Mouse (Mus musculus) heart, embryonic 13.5 days (tissue): ENCODE measurements around the gene Rcor3. TPM values are rescaled to one million over a fixed set of nuclear protein-coding genes. Genes with fewer than 3 reads are reported as not detected.

Source experiments
- ATAC-seq: fragments of 200-750 bp; cut with Nextera tagmentation; 2 replicates; pipeline ENCODE4 v1.8.0; 2017; ENCODE audit warnings: moderate TSS enrichment; ENCODE audit not compliant: insufficient number of reproducible peaks, low FRiP score, low TSS enrichment; ENCODE audit errors: extremely low read depth
- H3K27ac ChIP-seq: fragments of 300-500 bp; sonication (generic); replicated peaks from 2 replicates; pipeline ENCODE4 v1.5.1; 2015; ENCODE audit warnings: moderate library complexity, mild to moderate bottlenecking, inconsistent platforms
- H3K27me3 ChIP-seq: fragments of 300-500 bp; sonication (generic); replicated peaks from 2 replicates; pipeline ENCODE4 v1.6.1; 2015; ENCODE audit warnings: mild to moderate bottlenecking, inconsistent platforms
- H3K36me3 ChIP-seq: fragments of 300-500 bp; sonication (generic); 2 replicates; pipeline ENCODE4 v1.6.1; 2015; ENCODE audit warnings: mild to moderate bottlenecking, inconsistent platforms
- H3K4me1 ChIP-seq: fragments of 300-500 bp; sonication (generic); 2 replicates; pipeline ENCODE4 v1.6.1; 2015; ENCODE audit warnings: inconsistent platforms
- H3K4me2 ChIP-seq: fragments of 300-500 bp; sonication (generic); 2 replicates; pipeline ENCODE4 v1.6.1; 2015; ENCODE audit warnings: inconsistent platforms, mild to moderate bottlenecking, moderate library complexity
- H3K4me3 ChIP-seq: fragments of 300-500 bp; sonication (generic); 2 replicates; pipeline ENCODE4 v1.5.1; 2015; ENCODE audit warnings: moderate library complexity, mild to moderate bottlenecking, inconsistent platforms
- H3K9ac ChIP-seq: fragments of 300-500 bp; sonication (generic); 2 replicates; pipeline ENCODE4 v1.6.1; 2015; ENCODE audit warnings: inconsistent platforms, mild to moderate bottlenecking, moderate library complexity
- H3K9me3 ChIP-seq: fragments of 300-500 bp; sonication (generic); 2 replicates; pipeline ENCODE4 v1.6.1; 2016; ENCODE audit warnings: inconsistent platforms
- WGBS: fragments of 180-500 bp; shearing (Covaris S2); methylation state at CpG from one replicate; pipeline ENCODE4 v1.1.7; 2015; ENCODE audit warnings: mixed read lengths; 5-methylcytosine and 5-hydroxymethylcytosine counted together
- polyA plus RNA-seq: library from polyadenylated mRNA; unstranded; fragments of >200 nt; fragmentation: Nextera tagmentation; extraction: Ambion mirVana; gene quantifications from 2 replicates; pipeline ENCODE4 v1.2.1, GENCODE M21; 2015

The Rcor3 gene
- polyA plus RNA-seq, 1 experiment from 2014 or later: 27.7 TPM

- H3K36me3 ChIP-seq: peaks cover 67% of the 10 kb centered on the region
- no peak overlapping the region for H3K4me2 ChIP-seq
- H3K4me3 ChIP-seq: no peak overlapping the region
- no peak for ATAC-seq
- WGBS: 90% methylated on average over 8 of the region's 8 CpGs
- peaks cover 6% of the 10 kb centered on the region; the same call in 1 of the 2 replicates for H3K9me3 ChIP-seq
- peak overlapping the region; percentile 87; the same call in 1 of the 2 replicates for H3K27ac ChIP-seq
- no peak overlapping the region for H3K9ac ChIP-seq
- H3K4me1 ChIP-seq: peaks cover 28% of the 10 kb centered on the region
- H3K27me3 ChIP-seq: no peaks in the 10 kb centered on the region
Observed at GRCm38 (mm10) chr1:192063209-192063946, 74.5 kb downstream of the Rcor3 start.

- Histone ChIP-seq H3K27ac (peak overlapping the region; percentile 87), H3K9ac (no peak overlapping the region), H3K4me3 (no peak overlapping the region), H3K9me3 (peaks cover 6% of the 10 kb centered on the region; the same call in 1 of the 2 replicates), H3K4me2 (no peak overlapping the region), H3K36me3 (peaks cover 66% of the 10 kb centered on the region), H3K4me1 (peaks cover 25% of the 10 kb centered on the region), H3K27me3 (no peaks in the 10 kb centered on the region)
- 76% methylated on average over 14 of the region's 14 CpGs for WGBS
- no peak for ATAC-seq
Observed at GRCm38 (mm10) chr1:192062682-192063081, 75.2 kb downstream of the Rcor3 start.

GRCm38 (mm10) chr1:192061666-192062306, 76.1 kb downstream of the Rcor3 start:
- Histone ChIP-seq H3K36me3 (peaks cover 65% of the 10 kb centered on the region), H3K27ac (peak overlapping the region; percentile 87), H3K27me3 (no peaks in the 10 kb centered on the region), H3K4me2 (no peak overlapping the region), H3K9me3 (peaks cover 6% of the 10 kb centered on the region; the same call in 1 of the 2 replicates), H3K9ac (peak overlapping the region; percentile 39; the same call in 1 of the 2 replicates), H3K4me1 (peaks cover 25% of the 10 kb centered on the region), H3K4me3 (no peak overlapping the region)
- ATAC-seq: peak; percentile 73; the same call in 1 of the 2 replicates
- WGBS: 15% methylated on average over 4 of the region's 4 CpGs

DNA sequence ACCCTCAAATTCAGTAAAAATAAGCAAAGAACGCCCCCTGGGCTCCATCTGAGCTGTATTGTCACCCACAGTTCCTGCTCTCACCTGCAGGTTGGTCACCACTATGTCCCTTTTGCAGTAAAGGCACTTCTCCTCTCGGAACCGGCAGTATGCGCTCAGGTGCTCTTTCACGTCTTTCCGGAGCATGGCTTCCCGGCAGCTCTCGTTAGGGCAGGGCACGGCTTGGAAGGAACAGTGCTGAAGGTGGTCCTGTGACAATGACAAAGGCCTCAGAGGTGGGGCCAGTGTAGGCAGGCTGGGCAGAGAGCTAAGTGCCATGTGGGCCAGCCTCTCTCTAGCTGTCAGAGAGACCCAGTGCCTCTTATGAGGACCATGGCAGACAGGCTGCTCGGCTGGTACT, 79.0 kb downstream of the Rcor3 start:
- ATAC-seq: no peak
- H3K9ac ChIP-seq: no peak overlapping the region
- no peak overlapping the region for H3K4me3 ChIP-seq
- peaks cover 6% of the 10 kb centered on the region; the same call in 1 of the 2 replicates for H3K9me3 ChIP-seq
- peaks cover 34% of the 10 kb centered on the region for H3K4me1 ChIP-seq
- H3K27me3 ChIP-seq: no peaks in the 10 kb centered on the region
- no peak overlapping the region for H3K27ac ChIP-seq
- WGBS: 84% methylated on average over 10 of the region's 10 CpGs
- peaks cover 51% of the 10 kb centered on the region for H3K36me3 ChIP-seq
- H3K4me2 ChIP-seq: no peak overlapping the region

- Histone ChIP-seq H3K4me1 (peaks cover 19% of the 10 kb centered on the region), H3K27ac (peak overlapping the region; percentile 55), H3K36me3 (peaks cover 44% of the 10 kb centered on the region), H3K4me3 (no peak overlapping the region), H3K9ac (no peak overlapping the region), H3K4me2 (no peak overlapping the region), H3K27me3 (no peaks in the 10 kb centered on the region), H3K9me3 (no peaks in the 10 kb centered on the region)
- ATAC-seq: no peak
- WGBS: 40% methylated on average over 3 of the region's 3 CpGs
Observed at GRCm38 (mm10) chr1:192053726-192054125, 84.1 kb downstream of the Rcor3 start.

- peaks cover 37% of the 10 kb centered on the region for H3K36me3 ChIP-seq
- no peak for ATAC-seq
- WGBS: 82% methylated on average over 5 of the region's 5 CpGs
Observed at GRCm38 (mm10) chr1:192052986-192053385, 84.9 kb downstream of the Rcor3 start.

GRCm38 (mm10) chr1:192052461-192052860, 85.4 kb downstream of the Rcor3 start:
- no peak for ATAC-seq

More at GRCm38 (mm10) chr1:192052986-192053385, 84.9 kb downstream of the Rcor3 start:
- H3K4me1 ChIP-seq: peaks cover 19% of the 10 kb centered on the region
- no peaks in the 10 kb centered on the region for H3K27me3 ChIP-seq
- H3K4me2 ChIP-seq: no peak overlapping the region
- no peak overlapping the region for H3K4me3 ChIP-seq
- H3K9me3 ChIP-seq: no peaks in the 10 kb centered on the region
- no peak overlapping the region for H3K9ac ChIP-seq
- H3K27ac ChIP-seq: peak overlapping the region; percentile 55

More at GRCm38 (mm10) chr1:192052461-192052860, 85.4 kb downstream of the Rcor3 start:
- Histone ChIP-seq H3K4me2 (no peak overlapping the region), H3K27ac (no peak overlapping the region), H3K9ac (no peak overlapping the region), H3K4me1 (peaks cover 19% of the 10 kb centered on the region), H3K4me3 (no peak overlapping the region), H3K36me3 (peaks cover 34% of the 10 kb centered on the region), H3K27me3 (no peaks in the 10 kb centered on the region), H3K9me3 (no peaks in the 10 kb centered on the region)
- WGBS: 84% methylated on average over 8 of the region's 8 CpGs

Other genes starting within 250 kb of the Rcor3 start
- 1.2 and 1.8 TPM in 2 replicates for gene Slc30a1, start 231.3 kb downstream of the Rcor3 start, polyA plus RNA-seq
- 3.0 and 4.1 TPM in 2 replicates for gene Rd3, start 160.7 kb downstream of the Rcor3 start, polyA plus RNA-seq
- gene Traf5, start 45.5 kb downstream of the Rcor3 start, polyA plus RNA-seq: 11.3 and 12.8 TPM in 2 replicates
- gene Kcnh1, start 52.7 kb upstream of the Rcor3 start, polyA plus RNA-seq: 0.38 and 0.55 TPM in 2 replicates